Mouse (Mus musculus) activated CD4-positive, CD25-positive, alpha-beta regulatory T cell, adult 4 months (primary cell): ENCODE measurements around the gene Slc34a2. TPM values are rescaled to one million over a fixed set of nuclear protein-coding genes. Genes with fewer than 3 reads are reported as not detected.

Source experiments
- ATAC-seq: one replicate; pipeline ENCODE4 v1.8.0; 2017
- polyA plus RNA-seq, 2 experiments: library from polyadenylated mRNA; unstranded; fragments of 100-300 nt; shearing (Covaris generic); gene quantifications; one replicate each; pipeline ENCODE4 v1.2.1; 2017

Slc34a2 gene
- polyA plus RNA-seq, 2 experiments from 2014 or later, result not detected

GRCm38 (mm10) chr5:53112942-53113341 is 75.1 kb downstream of the Slc34a2 start:
- ATAC-seq, result no peak

GRCm38 (mm10) chr5:53114616-53115267 is 76.9 kb downstream of the Slc34a2 start:
- ATAC-seq, result no peak

DNA sequence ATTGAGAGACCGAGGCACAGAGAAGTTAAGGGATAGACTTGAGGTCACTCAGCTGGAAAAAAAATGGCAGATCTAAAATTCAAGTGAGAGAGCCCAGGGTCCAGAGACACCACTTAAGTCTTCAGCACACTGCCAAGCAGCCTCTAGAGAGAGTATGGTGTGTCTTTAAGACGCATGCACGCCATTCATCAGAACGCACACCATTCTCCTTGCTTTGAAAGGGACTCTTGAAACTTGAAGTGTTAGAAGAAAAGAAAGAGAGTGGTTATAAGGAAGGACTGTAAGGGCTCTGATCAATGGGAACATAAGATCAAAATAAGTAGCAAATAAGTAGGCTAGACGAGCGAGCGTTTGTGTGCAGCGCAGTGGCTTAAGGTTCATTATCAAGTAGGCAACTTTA is 80.3 kb downstream of the Slc34a2 start:
- ATAC-seq, result no peak

DNA sequence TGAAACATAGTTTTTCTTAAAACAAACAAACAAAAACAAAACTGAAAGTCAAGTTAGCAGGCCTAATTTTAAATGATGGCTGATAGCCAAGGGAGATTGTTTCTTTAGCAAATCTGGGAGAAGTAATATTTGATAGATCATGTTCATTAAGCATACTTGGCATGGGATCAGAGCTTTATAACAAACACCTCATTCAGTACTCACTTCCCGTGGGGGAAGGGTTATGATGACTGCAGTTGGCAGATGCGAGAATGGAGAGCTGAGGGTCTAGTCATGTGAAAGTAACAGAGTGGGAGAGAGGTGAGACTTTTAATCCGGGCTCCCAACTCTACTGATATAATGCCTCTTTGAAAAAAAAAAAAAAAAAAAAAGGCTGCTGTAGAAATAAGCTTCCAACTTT is 81.8 kb downstream of the Slc34a2 start:
- no peak for ATAC-seq

Other genes with a start within 250 kb of the Slc34a2 start
- gene Anapc4, start 204.1 kb upstream of the Slc34a2 start, polyA plus RNA-seq, result 10 to 100 TPM; 68.8 to 78.4 TPM
- not detected for gene Sel1l3, start 175.8 kb downstream of the Slc34a2 start, polyA plus RNA-seq
- gene Smim20, start 229.0 kb downstream of the Slc34a2 start, polyA plus RNA-seq, result 100 to 1,000 TPM; 103 to 107 TPM